Mouse (Mus musculus): ENCODE data around the gene Dennd1c. TPM values are rescaled to one million over a fixed set of nuclear protein-coding genes. Genes with fewer than 3 reads are reported as not detected.

Gene Dennd1c
- total and polyA plus RNA-seq, 3 experiments = 6.8 to 33.9 (median 9.7) TPM

DNA sequence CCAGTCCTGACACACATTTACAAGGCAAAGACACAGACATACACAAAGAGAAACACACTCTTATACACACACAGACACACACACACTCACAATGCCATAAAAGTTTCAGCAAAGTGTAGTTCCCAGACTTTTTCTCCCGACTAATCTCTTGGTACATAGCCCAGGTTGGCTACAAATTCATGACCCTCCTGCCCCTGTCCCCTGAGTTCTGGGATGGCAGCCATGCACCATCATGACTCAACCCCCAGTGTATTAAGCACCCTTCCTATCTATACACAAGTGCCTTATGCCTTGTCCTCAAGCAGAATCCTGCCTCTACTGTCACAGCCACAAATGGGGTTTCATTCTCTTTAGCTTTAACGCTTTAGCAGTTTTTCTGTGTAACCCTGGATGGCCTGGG, 38.5 kb upstream of the Dennd1c start:
- H3K4me3 ChIP-seq (replicated peaks in 1 of 3; ENCODE audit: low read depth in 2 of 3, low read length in 2 of 3, poor library complexity in 1 of 3) = peak overlapping the region in 1 of 3 experiments; percentile 25
- peaks cover 36% of the 10 kb centered on the region for H3K79me2 ChIP-seq (replicated peaks; ENCODE audit: control insufficient read depth, extremely low read depth, insufficient read depth, poor library complexity, severe bottlenecking)
- in situ Hi-C loops (cut with MboI; ENCODE audit: low pct_ligation_motif_present, low pct_unique_long_range_greater_than_20kb, low sequenced_read_pairs) = no loop called here

DNA sequence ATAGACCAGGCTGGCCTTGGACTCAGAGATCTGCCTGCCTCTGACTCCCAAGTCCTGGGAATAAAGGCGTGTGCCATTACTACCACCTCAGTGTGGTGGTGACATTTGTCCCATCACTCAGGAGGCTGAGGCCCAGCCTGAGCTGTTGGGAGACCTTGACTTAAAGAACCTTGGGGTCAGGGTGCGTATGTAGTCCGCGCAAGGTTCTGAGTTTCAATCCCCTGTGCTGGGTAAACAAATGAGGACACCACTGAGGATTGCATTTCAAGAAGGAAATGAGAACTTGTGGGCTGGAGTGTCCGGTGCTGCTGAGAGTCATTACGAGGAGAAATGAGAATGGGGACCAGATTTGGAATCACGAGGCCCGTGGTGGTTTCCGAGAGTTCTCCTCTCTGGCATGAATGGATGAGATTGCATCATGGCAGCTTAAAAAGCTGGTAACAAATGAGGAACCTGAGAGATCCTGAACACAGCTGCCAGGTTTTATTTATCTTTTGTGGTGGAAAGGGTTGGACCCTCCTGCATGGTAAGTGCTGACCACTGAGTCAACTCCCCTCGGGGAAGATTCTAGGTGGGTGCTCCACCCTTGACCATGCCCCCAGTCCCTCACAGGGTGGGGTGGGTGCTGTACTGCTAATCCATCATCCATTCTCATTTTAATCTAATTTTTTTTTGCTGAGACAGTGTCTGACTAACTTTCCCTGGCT, 34.6 kb upstream of the Dennd1c start:
- peak overlapping the region; percentile 94 for H3K9ac ChIP-seq (ENCODE audit: insufficient read depth, low read depth)
- no peaks in the 10 kb centered on the region for H3K27me3 ChIP-seq (replicated peaks)
- DNase-seq (ENCODE audit: extremely low read depth) = peak; percentile 96
- in situ Hi-C loops (cut with MboI; ENCODE audit: low pct_ligation_motif_present, low pct_unique_long_range_greater_than_20kb, low sequenced_read_pairs) (loop anchor here (5.0 kb wide), 1 partner anchor 39 kb away; no protein-coding TSS in a partner anchor), dilution Hi-C loops (cut with MboI; ENCODE audit: extremely low pct_ligation_motif_present, extremely low pct_unique_long_range_greater_than_20kb, low sequenced_read_pairs) (no loop called here)
- H3K9me3 ChIP-seq (replicated peaks; ENCODE audit: low read length) = no peaks in the 10 kb centered on the region
- peaks cover 32 to 78% of the 10 kb centered on the region in 2 experiments for H3K4me1 ChIP-seq (ENCODE audit: control insufficient read depth in 1 of 2, insufficient read depth in 2 of 2)
- H3K27ac ChIP-seq (ENCODE audit: insufficient read depth, low read depth) = peak overlapping the region; percentile 93
- peak overlapping the region; percentile 20 to 38 (median 26) for H3K4me3 ChIP-seq (replicated peaks in 1 of 3; ENCODE audit: low read depth in 2 of 3, low read length in 2 of 3, poor library complexity in 1 of 3)
- peak overlapping the region; percentile 31; the same call in 1 of the 2 replicates for H3K4me2 ChIP-seq (ENCODE audit: insufficient read depth, low read depth, poor library complexity, severe bottlenecking)
- peaks cover 6 to 19% of the 10 kb centered on the region in 2 experiments for H3K36me3 ChIP-seq (replicated peaks in 1 of 2; ENCODE audit: control insufficient read depth in 1 of 2, insufficient read depth in 1 of 2, low read length in 1 of 2)
- peaks cover 36% of the 10 kb centered on the region for H3K79me2 ChIP-seq (replicated peaks; ENCODE audit: control insufficient read depth, extremely low read depth, insufficient read depth, poor library complexity, severe bottlenecking)
- TF ChIP-seq MYC (IDR thresholded peaks at IDR 0.05; ENCODE audit: low read depth, low read length) = peak; percentile 92
- TF ChIP-seq RCOR1 (conservative IDR thresholded peaks at IDR 0.05; ENCODE audit: low read depth, low read length) = peak; percentile 45; the same call in 1 of the 2 replicates
- peak; percentile 82 for TF ChIP-seq JUN (IDR thresholded peaks at IDR 0.05; ENCODE audit: insufficient read depth, low read depth, low read length)
- TF ChIP-seq PAX5 (IDR thresholded peaks at IDR 0.05; ENCODE audit: low read length) = no peak
- peak; percentile 97 for TF ChIP-seq MEF2A (IDR thresholded peaks at IDR 0.05; ENCODE audit: borderline replicate concordance, low read depth, low read length)
- no peak for TF ChIP-seq NELFE (IDR thresholded peaks at IDR 0.05; ENCODE audit: low read depth, low read length)
- TF ChIP-seq SMC3 (IDR thresholded peaks at IDR 0.05; ENCODE audit: low read depth, low read length) = peak; percentile 31; the same call in 1 of the 2 replicates
- peak; percentile 86 for TF ChIP-seq CHD2 (IDR thresholded peaks at IDR 0.05; ENCODE audit: low read length)
- peak; percentile 22; the same call in 1 of the 2 replicates for TF ChIP-seq USF1 (IDR thresholded peaks at IDR 0.05; ENCODE audit: low read depth, low read length)
- TF ChIP-seq POLR2AphosphoS2 (IDR thresholded peaks at IDR 0.05; ENCODE audit: low read depth, low read length) = no peak
- TF ChIP-seq NRF1 (IDR thresholded peaks at IDR 0.05; ENCODE audit: low read depth, low read length) = peak; percentile 52; the same call in 1 of the 2 replicates
- peak; percentile 92 for TF ChIP-seq BHLHE40 (IDR thresholded peaks at IDR 0.05; ENCODE audit: low read depth, low read length)
- peak; percentile 66 for TF ChIP-seq ZNF384 (IDR thresholded peaks at IDR 0.05; ENCODE audit: low read depth, low read length)
- peak; percentile 74; the same call in 1 of the 2 replicates for TF ChIP-seq MAFK (IDR thresholded peaks at IDR 0.05; ENCODE audit: insufficient replicate concordance, low read length)
- TF ChIP-seq MXI1 (IDR thresholded peaks at IDR 0.05; ENCODE audit: low read depth, low read length) = peak; percentile 21; the same call in 1 of the 2 replicates
- peak; percentile 32; the same call in 1 of the 2 replicates for TF ChIP-seq ZMIZ1 (IDR thresholded peaks at IDR 0.05; ENCODE audit: low read depth, low read length)
- TF ChIP-seq KAT2A (IDR thresholded peaks at IDR 0.05; ENCODE audit: insufficient replicate concordance, low read length) = peak; percentile 56; the same call in 1 of the 2 replicates
- TF ChIP-seq MAX (IDR thresholded peaks at IDR 0.05; ENCODE audit: low read length) = peak; percentile 85; the same call in 1 of the 2 replicates
- peak; percentile 92 for TF ChIP-seq JUND (conservative IDR thresholded peaks at IDR 0.05; ENCODE audit: low read depth, low read length)
- TF ChIP-seq TBP (conservative IDR thresholded peaks at IDR 0.05; ENCODE audit: low read depth, low read length) = peak; percentile 78
- no peak; the same call in 1 of the 2 replicates for TF ChIP-seq HCFC1 (IDR thresholded peaks at IDR 0.05; ENCODE audit: low read depth, low read length)
- no peak for TF ChIP-seq ZKSCAN1 (IDR thresholded peaks at IDR 0.05; ENCODE audit: borderline replicate concordance, low read depth, low read length)
- TF ChIP-seq TCF12 (IDR thresholded peaks at IDR 0.05; ENCODE audit: low read depth, low read length) = peak; percentile 99
- peak; percentile 97 for TF ChIP-seq IRF4 (IDR thresholded peaks at IDR 0.05; ENCODE audit: low read depth, low read length)

More for the DNA sequence above, 38.5 kb upstream of the Dennd1c start:
- peak overlapping the region; percentile 63 for H3K9ac ChIP-seq (ENCODE audit: insufficient read depth, low read depth)
- H3K27ac ChIP-seq (ENCODE audit: insufficient read depth, low read depth) = peak overlapping the region; percentile 82
- TF ChIP-seq UBTF (IDR thresholded peaks at IDR 0.05; ENCODE audit: low read depth, low read length) (no peak), BHLHE40 (IDR thresholded peaks at IDR 0.05; ENCODE audit: low read depth, low read length) (no peak), USF1 (IDR thresholded peaks at IDR 0.05; ENCODE audit: low read depth, low read length) (no peak), CHD1 (IDR thresholded peaks at IDR 0.05; ENCODE audit: low read depth, low read length) (no peak), MAX (IDR thresholded peaks at IDR 0.05; ENCODE audit: low read length) (no peak), ETS1 (conservative IDR thresholded peaks at IDR 0.05; ENCODE audit: low read depth, low read length) (no peak), ZC3H11A (IDR thresholded peaks at IDR 0.05; ENCODE audit: low read depth, low read length) (no peak), IRF4 (IDR thresholded peaks at IDR 0.05; ENCODE audit: low read depth, low read length) (no peak), KAT2A (IDR thresholded peaks at IDR 0.05; ENCODE audit: insufficient replicate concordance, low read length) (no peak), SMC3 (IDR thresholded peaks at IDR 0.05; ENCODE audit: low read depth, low read length) (no peak), TCF12 (IDR thresholded peaks at IDR 0.05; ENCODE audit: low read depth, low read length) (no peak), MYC (IDR thresholded peaks at IDR 0.05; ENCODE audit: low read depth, low read length) (no peak), ZNF384 (IDR thresholded peaks at IDR 0.05; ENCODE audit: low read depth, low read length) (no peak), PAX5 (IDR thresholded peaks at IDR 0.05; ENCODE audit: low read length) (no peak), MAFK (IDR thresholded peaks at IDR 0.05; ENCODE audit: insufficient replicate concordance, low read length) (no peak), E2F4 (IDR thresholded peaks at IDR 0.05; ENCODE audit: insufficient replicate concordance, low read depth, low read length) (no peak), TBP (conservative IDR thresholded peaks at IDR 0.05; ENCODE audit: low read depth, low read length) (no peak), MXI1 (IDR thresholded peaks at IDR 0.05; ENCODE audit: low read depth, low read length) (no peak)
- H3K4me1 ChIP-seq (ENCODE audit: control insufficient read depth in 1 of 2, insufficient read depth in 2 of 2) = peaks cover 35 to 79% of the 10 kb centered on the region in 2 experiments
- H3K27me3 ChIP-seq (replicated peaks) = no peaks in the 10 kb centered on the region
- no peaks in the 10 kb centered on the region for H3K9me3 ChIP-seq (replicated peaks; ENCODE audit: low read length)
- peak overlapping the region; percentile 32; the same call in 1 of the 2 replicates for H3K4me2 ChIP-seq (ENCODE audit: insufficient read depth, low read depth, poor library complexity, severe bottlenecking)
- H3K36me3 ChIP-seq (replicated peaks in 1 of 2; ENCODE audit: control insufficient read depth in 1 of 2, insufficient read depth in 1 of 2, low read length in 1 of 2) = peaks cover 0 to 13% of the 10 kb centered on the region in 2 experiments
- dilution Hi-C loops (cut with MboI; ENCODE audit: extremely low pct_ligation_motif_present, extremely low pct_unique_long_range_greater_than_20kb, low sequenced_read_pairs) = no loop called here
- DNase-seq (ENCODE audit: extremely low read depth) = no peak
